Mouse (Mus musculus): ENCODE results near the gene Best1.

- TF ChIP-seq CTCF (IDR thresholded peaks at IDR 0.05; ENCODE audit: low read depth) = no peak
- TF ChIP-seq EP300 (IDR thresholded peaks at IDR 0.05; ENCODE audit: low read depth) = no peak
These were observed 60.5 kb downstream of the Best1 start for GRCm38 (mm10) chr19:9940903-9941302.

All from liver, embryonic 14.5 days (tissue).